Mouse (Mus musculus): Measurements from ENCODE around the gene Fubp3. TPM values are rescaled to one million over a fixed set of nuclear protein-coding genes. Genes with fewer than 3 reads are reported as not detected.
A peak's percentile ranks its signal among the peaks of the same experiment; 100 is the strongest.

Fubp3 gene
- polyA plus RNA-seq, 1 experiment from 2014 or later = 92.9 TPM

GRCm38 (mm10) chr2:31635281-31636137 lies 63.1 kb downstream of the Fubp3 start:
- DNase-seq (ENCODE audit: extremely low spot score, low spot score) = peak; percentile 69

DNA sequence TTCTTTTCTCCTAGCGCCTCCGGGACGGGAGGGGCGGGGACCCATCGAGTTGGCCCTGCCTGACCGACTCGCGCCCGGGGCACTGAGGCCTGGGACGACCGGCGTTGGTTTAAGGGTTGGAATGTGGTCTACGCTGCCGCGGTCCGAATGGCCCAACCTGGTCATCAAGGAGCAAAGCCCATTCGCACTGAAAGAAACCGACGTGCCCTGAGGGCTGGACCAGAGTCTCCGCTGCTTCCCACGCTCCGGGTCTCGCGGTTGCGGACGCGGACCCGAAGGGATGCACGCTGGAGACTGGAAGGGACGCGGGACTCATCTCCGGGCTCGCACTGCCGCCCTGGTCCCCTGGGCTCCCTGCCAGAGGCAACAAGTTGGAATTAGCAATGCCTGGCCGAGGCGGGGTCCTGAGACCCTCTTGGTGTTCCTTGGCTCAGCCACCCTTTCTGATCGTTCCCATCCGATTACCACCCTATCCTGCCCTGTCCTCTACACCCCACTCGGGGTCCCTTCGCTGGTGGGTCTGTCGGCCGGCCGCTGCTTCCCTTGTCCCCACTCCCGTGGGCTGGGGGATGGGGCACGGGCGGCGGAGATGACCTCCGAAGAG lies 63.8 kb downstream of the Fubp3 start:
- H3K27ac ChIP-seq = peak overlapping the region; percentile 85

More at GRCm38 (mm10) chr2:31635281-31636137, 63.1 kb downstream of the Fubp3 start:
- Histone ChIP-seq H3K27me3 (ENCODE audit: poor library complexity, severe bottlenecking) (peaks cover 100% of the 10 kb centered on the region), H3K4me3 (peak overlapping the region; percentile 52), H3K36me3 (replicated peaks) (no peaks in the 10 kb centered on the region), H3K9me3 (no peaks in the 10 kb centered on the region), H3K4me1 (peaks cover 62% of the 10 kb centered on the region), H3K27ac (peak overlapping the region; percentile 85)
- under 1% methylated on average over 52 of the region's 52 CpGs for WGBS

DNA sequence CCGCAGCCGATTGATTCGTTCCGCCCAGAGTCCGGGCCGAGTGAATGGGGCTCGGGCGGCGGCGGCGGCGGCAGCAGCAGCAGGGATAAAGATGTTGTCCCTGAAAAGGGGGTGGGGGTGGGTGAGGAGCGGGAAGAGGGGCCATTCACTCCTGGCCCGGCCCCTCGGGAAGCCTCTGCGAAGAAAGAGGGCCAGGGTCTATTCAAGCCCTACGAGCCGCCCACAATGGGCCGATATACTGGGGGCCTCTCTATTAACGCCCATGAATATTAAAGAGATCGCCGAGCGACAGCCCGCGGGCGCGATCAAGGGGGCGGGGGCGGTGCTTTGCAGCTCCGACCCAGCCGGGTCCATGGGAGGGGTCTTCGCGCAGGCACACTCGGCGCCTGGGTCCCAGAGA lies 64.3 kb downstream of the Fubp3 start:
- under 1% methylated on average over 35 of the region's 35 CpGs for WGBS
- Histone ChIP-seq H3K27me3 (ENCODE audit: poor library complexity, severe bottlenecking) (peaks cover 100% of the 10 kb centered on the region), H3K27ac (peak overlapping the region; percentile 85), H3K9me3 (no peaks in the 10 kb centered on the region), H3K36me3 (replicated peaks) (no peaks in the 10 kb centered on the region), H3K4me3 (peak overlapping the region; percentile 52), H3K4me1 (peaks cover 75% of the 10 kb centered on the region)
- no peak for DNase-seq (ENCODE audit: extremely low spot score, low spot score)

More for the DNA sequence above, 63.8 kb downstream of the Fubp3 start:
- under 1% methylated on average over 48 of the region's 48 CpGs for WGBS
- Histone ChIP-seq H3K9me3 (no peaks in the 10 kb centered on the region), H3K27me3 (ENCODE audit: poor library complexity, severe bottlenecking) (peaks cover 100% of the 10 kb centered on the region), H3K4me3 (peak overlapping the region; percentile 52), H3K4me1 (peaks cover 70% of the 10 kb centered on the region), H3K36me3 (replicated peaks) (no peaks in the 10 kb centered on the region)
- DNase-seq (ENCODE audit: extremely low spot score, low spot score) = peak; percentile 80

DNA sequence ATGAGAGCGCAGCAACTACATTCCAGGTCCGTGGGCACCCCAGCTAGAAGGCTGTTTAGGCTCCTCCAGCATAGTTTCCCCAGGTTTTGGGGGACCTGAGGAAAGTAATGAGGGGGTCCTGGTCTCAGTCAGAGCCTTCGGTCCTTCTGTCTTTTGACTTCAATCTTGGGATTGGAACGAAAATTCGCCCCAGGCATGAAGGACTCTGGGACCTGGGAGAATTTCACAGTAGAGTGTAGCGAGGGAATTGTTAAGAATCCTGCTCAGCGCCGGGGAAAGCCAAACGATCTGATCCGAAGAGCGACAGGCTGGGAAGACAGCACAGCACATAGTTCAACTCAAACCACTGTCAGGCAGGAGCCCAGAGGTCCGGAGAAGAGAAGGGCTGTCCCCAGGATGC lies 64.9 kb downstream of the Fubp3 start:
- peaks cover 80% of the 10 kb centered on the region for H3K4me1 ChIP-seq
- H3K36me3 ChIP-seq (replicated peaks) = no peaks in the 10 kb centered on the region
- peaks cover 100% of the 10 kb centered on the region for H3K27me3 ChIP-seq (ENCODE audit: poor library complexity, severe bottlenecking)
- DNase-seq (ENCODE audit: extremely low spot score, low spot score) = no peak
- H3K27ac ChIP-seq = peak overlapping the region; percentile 85
- peak overlapping the region; percentile 52 for H3K4me3 ChIP-seq
- no peaks in the 10 kb centered on the region for H3K9me3 ChIP-seq
- WGBS = under 1% methylated on average over 12 of the region's 12 CpGs

DNA sequence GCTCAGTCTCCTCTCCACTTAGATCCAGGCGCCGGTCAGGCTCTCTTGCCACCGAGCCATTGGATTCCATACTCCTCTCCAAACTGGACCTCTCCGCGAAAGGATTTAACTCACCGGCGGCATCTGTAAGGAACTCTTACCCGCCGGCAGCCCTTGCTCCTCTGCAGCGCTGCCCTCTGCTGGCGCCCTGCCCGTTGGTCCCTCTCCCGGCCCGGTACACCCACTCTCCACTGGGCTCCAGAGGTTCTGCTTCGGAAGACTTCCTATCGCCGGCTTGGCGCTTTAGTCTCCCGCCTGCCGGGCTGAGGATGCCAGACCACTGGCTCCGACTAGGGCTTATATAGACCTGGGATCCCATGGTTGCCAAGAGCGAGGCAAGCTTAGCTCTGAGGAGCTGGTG lies 65.4 kb downstream of the Fubp3 start:
- DNase-seq (ENCODE audit: extremely low spot score, low spot score) = peak; percentile 66
- Histone ChIP-seq H3K9me3 (no peaks in the 10 kb centered on the region), H3K4me3 (peak overlapping the region; percentile 52), H3K36me3 (replicated peaks) (no peaks in the 10 kb centered on the region), H3K4me1 (peaks cover 85% of the 10 kb centered on the region), H3K27ac (peak overlapping the region; percentile 85), H3K27me3 (ENCODE audit: poor library complexity, severe bottlenecking) (peaks cover 100% of the 10 kb centered on the region)
- WGBS = under 1% methylated on average over 22 of the region's 22 CpGs

DNA sequence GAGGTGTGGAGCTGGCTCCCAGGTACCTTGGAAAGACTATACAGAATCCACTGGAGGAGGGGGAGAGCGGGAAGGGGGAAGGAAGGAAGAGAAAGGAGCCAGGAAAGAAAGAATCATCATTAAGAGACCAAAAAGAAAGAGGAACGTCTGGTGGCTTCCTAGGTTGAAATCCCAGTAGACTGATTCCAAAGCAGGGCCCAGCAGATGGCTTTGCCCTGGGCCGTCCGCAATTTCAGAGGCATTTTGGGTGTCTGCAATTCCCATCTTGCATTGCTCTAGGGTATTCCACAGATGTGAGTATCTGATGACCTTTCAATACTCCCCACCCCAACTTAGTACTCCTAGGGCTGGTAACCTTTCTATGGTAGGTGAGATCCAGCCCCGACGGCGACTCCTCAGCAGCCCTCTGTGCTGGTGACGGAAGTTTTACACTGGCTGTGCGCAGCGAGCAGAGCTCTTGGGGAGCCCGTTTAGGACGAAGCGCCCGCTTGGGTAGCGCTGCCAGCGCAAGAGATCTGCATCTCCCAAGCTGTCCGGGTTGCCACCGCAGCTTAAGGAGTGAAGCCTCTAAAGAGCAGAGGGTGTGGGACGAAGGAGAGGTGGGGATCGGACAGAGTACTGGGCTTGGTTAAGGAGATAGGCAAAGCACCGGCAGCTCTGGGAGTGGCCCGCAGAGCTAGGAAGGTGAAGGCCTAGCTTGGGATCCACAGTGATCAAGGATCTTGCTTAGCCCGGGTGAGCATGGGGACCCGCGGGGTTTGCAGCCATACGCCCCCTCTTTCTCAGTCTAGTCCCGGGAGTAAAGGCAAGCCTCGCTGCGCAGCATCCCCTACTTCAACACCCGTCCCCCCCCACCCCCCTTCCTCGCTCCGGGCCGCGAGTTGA lies 66.4 kb downstream of the Fubp3 start:
- peak overlapping the region; percentile 74; the same call in 1 of the 2 replicates for H3K27ac ChIP-seq
- under 1% methylated on average over 33 of the region's 34 CpGs for WGBS
- peak overlapping the region; percentile 52 for H3K4me3 ChIP-seq
- H3K9me3 ChIP-seq = no peaks in the 10 kb centered on the region
- peaks cover 89% of the 10 kb centered on the region for H3K4me1 ChIP-seq
- DNase-seq (ENCODE audit: extremely low spot score, low spot score) = peak; percentile 37
- H3K27me3 ChIP-seq (ENCODE audit: poor library complexity, severe bottlenecking) = peaks cover 100% of the 10 kb centered on the region
- H3K36me3 ChIP-seq (replicated peaks) = no peaks in the 10 kb centered on the region

DNA sequence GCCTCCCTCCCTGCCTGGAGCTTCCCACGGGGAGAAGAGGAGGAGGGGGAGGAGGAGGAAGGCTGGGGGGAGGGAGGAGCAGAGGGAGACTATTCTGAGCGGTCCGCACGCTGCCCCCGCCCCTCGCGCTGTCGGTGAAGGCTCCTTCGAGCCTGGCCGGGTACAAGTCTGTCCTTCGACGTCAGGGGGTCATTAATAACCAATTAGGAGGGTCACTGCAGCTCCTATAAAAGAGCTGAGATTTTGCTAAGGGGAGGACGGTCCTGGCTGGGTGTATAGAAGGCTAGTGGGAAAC lies 67.0 kb downstream of the Fubp3 start:
- peaks cover 88% of the 10 kb centered on the region for H3K4me1 ChIP-seq
- no peaks in the 10 kb centered on the region for H3K9me3 ChIP-seq
- peak overlapping the region; percentile 47 for H3K4me3 ChIP-seq
- DNase-seq (ENCODE audit: extremely low spot score, low spot score) = no peak
- H3K27me3 ChIP-seq (ENCODE audit: poor library complexity, severe bottlenecking) = peaks cover 100% of the 10 kb centered on the region
- H3K27ac ChIP-seq = peak overlapping the region; percentile 74; the same call in 1 of the 2 replicates
- WGBS = 0% methylated on average over 13 of the region's 13 CpGs
- no peaks in the 10 kb centered on the region for H3K36me3 ChIP-seq (replicated peaks)

DNA sequence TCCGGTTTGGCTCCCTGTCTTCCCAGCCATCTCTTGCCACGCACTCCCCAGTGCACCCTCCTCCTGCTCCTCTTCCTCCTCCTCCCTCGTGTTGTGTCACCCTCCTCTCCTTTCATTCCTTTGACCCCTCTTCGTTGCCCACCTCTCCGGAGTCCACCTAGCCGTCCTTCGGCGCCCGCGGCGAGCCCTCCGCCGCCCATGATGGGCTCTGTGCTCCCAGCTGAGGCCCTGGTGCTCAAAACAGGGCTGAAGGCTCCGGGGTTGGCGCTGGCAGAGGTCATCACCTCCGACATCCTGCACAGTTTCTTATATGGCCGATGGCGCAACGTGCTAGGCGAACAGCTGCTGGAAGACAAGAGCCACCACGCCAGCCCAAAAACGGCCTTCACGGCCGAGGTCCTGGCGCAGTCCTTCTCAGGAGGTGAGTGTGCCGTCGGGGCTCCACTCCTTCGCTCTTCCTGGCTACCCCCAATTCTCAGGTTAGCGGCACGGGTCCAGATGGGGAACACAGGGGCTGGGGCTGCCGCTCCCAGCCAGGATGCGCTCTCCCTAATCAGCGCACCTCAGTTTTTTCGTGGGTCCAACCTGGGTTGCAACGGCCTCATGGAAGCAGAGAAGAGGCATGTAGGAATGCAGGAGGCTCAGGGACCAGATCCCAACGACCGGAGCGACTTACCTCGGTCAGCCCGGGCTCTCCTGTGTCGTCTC lies 67.6 kb downstream of the Fubp3 start, which contains the start of gene Prdm12:
TSS of gene Prdm12 (plus strand) at position 137 of the 708 bp plus-strand sequence.
- Histone ChIP-seq H3K9me3 (no peaks in the 10 kb centered on the region), H3K4me1 (peaks cover 81% of the 10 kb centered on the region), H3K36me3 (replicated peaks) (no peaks in the 10 kb centered on the region), H3K4me3 (peak within 1 kb of the TSS; percentile 47), H3K27me3 (ENCODE audit: poor library complexity, severe bottlenecking) (peaks cover 100% of the 10 kb centered on the region), H3K27ac (peak within 1 kb of the TSS; percentile 74)
- under 1% methylated on average over 41 of the region's 41 CpGs for WGBS
- peak; percentile 43 for DNase-seq (ENCODE audit: extremely low spot score, low spot score)

DNA sequence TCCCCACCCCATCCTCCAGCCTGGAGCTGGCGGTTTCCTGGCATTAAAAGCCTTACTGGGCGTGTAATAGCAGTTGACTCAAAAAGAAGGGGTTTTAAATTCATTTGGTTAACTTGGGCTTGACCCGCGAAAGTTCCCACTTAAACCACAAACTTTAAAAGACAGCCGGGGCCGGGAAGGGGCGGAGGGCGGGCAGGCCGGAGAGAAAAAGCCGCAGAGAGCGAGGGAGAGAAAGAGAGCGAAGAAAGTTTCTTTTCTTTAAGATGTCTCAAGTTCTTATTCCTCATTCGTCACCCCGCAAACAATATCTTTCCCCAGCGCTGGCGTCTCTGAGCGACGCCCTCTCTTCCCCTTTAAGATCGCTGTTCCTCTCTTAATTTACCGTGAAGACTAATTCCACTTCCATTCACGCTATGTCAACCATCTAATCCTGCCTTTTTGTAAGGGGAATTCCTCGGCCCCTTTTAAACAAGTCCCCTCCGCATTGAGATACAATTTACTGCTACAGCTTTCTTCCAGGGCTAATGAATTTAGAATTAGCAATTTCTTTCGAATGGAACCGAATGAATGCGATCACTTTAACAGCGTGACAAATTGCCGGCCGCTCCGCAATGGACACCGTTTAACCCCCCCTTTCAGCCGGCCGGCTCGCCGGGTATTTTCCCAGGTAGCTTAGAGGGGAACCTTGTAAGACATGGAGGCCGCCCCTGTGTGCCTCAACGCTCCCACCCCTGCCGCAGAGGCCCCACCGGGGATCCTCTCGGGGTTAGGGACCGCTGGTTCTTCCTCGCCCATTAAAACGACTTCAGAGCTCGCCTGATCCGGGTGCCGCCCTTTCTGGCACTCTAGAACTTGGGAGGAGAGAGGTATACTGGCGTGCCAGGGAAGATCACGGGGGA lies 68.4 kb downstream of the Fubp3 start:
- DNase-seq (ENCODE audit: extremely low spot score, low spot score) = peak; percentile 72
- H3K4me3 ChIP-seq = peak overlapping the region; percentile 47
- H3K9me3 ChIP-seq = no peaks in the 10 kb centered on the region
- no peaks in the 10 kb centered on the region for H3K36me3 ChIP-seq (replicated peaks)
- peak overlapping the region; percentile 74; the same call in 1 of the 2 replicates for H3K27ac ChIP-seq
- H3K4me1 ChIP-seq = peaks cover 73% of the 10 kb centered on the region
- under 1% methylated on average over 48 of the region's 48 CpGs for WGBS
- H3K27me3 ChIP-seq (ENCODE audit: poor library complexity, severe bottlenecking) = peaks cover 100% of the 10 kb centered on the region

DNA sequence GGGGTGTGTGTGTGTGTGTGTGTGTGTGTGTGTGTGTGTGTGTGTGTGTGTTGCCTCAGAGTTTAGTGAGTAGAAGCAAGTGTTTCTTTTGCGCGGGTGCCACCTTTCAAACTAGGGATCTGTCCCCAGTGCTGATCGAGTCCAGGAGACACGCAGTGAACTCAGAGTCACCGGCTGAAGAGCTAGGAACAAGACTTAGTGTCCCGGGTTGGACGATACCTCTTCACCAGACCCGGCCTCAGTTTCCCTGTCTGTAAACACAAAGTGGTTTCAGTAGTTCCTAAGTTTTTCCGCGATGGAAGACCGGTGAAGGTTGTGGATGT lies 69.0 kb downstream of the Fubp3 start:
- no peaks in the 10 kb centered on the region for H3K9me3 ChIP-seq
- H3K27ac ChIP-seq = peak overlapping the region; percentile 62; the same call in 1 of the 2 replicates
- H3K4me1 ChIP-seq = peaks cover 67% of the 10 kb centered on the region
- no peak for DNase-seq (ENCODE audit: extremely low spot score, low spot score)
- H3K27me3 ChIP-seq (ENCODE audit: poor library complexity, severe bottlenecking) = peaks cover 100% of the 10 kb centered on the region
- no peaks in the 10 kb centered on the region for H3K36me3 ChIP-seq (replicated peaks)
- peak overlapping the region; percentile 47 for H3K4me3 ChIP-seq
- 1% methylated on average over 11 of the region's 11 CpGs for WGBS

GRCm38 (mm10) chr2:31641929-31642328 lies 69.5 kb downstream of the Fubp3 start:
- Histone ChIP-seq H3K27me3 (ENCODE audit: poor library complexity, severe bottlenecking) (peaks cover 100% of the 10 kb centered on the region), H3K9me3 (no peaks in the 10 kb centered on the region), H3K27ac (no peak overlapping the region), H3K4me1 (peaks cover 63% of the 10 kb centered on the region), H3K36me3 (replicated peaks) (no peaks in the 10 kb centered on the region), H3K4me3 (peak overlapping the region; percentile 47)
- under 1% methylated on average over 18 of the region's 18 CpGs for WGBS
- no peak for DNase-seq (ENCODE audit: extremely low spot score, low spot score)
